Mouse (Mus musculus) B cell, adult (primary cell): ENCODE measurements around the gene Fam98a. TPM values are rescaled to one million over a fixed set of nuclear protein-coding genes. Genes with fewer than 3 reads are reported as not detected.

Experiments
- total RNA-seq: library from RNA; stranded (reverse); gene quantifications from 4 replicates; pipeline ENCODE4 v1.2.4, GENCODE M21; 2023; ENCODE audit not compliant: inconsistent age

The Fam98a gene
- 40.4 to 51.3 TPM (median 44.7 TPM) in 4 replicates for total RNA-seq

DNA sequence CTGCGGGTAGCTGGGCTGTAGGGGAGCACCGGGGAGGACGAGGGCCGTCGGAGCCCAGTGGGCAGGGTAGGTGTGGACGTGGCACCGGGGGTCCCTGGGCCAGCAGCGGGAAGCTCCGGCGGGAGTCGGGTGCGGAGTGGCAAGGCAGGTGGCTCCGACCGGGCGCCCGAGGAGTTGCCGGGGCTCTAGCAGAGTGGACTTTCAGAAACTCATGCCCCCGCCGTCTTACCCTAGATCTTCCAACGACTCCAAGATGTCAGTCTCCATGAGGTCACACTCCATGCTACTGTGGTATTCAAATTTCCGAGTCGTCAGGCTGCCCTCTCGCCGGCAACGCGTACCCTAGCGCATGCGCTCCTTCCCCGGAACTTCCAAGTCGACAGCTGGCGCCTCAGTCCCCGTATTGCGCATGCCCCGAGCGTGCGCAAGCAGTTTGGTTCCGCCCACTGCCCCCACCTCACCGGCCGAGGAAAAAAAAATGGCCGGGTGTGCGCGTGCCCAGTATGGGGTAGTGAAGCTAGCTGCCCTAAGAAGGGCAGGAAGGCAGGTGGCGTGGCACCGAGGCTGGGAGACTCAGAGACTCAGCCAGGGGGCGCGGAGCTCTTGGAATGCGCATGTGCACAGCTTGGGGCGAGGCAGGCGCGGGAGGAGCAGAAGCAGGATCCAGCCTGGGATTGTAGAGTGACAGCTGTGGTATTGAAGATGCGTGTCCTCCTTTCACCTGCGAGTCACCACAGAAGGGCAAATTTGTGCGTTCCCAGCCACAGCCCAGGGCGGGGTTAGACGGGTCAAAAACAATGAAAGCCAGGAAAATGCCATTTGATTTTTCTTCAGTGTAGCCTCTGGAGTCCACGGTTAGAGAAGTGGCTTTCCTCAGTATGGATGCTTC, at the start of gene Fam98a:
Gene Fam98a, minus strand, starts transcription at position 435 of the 889 bp plus-strand sequence.

Other genes starting within 250 kb of the Fam98a start
- gene Rasgrp3, start 116.0 kb downstream of the Fam98a start, total RNA-seq: 150 to 190 TPM (median 184 TPM) in 4 replicates